Mouse (Mus musculus): Measurements from ENCODE around the gene Psmb1. TPM values are rescaled to one million over a fixed set of nuclear protein-coding genes. Genes with fewer than 3 reads are reported as not detected.
"Not testable (repeated sequence)": the region's sequence is repeated elsewhere in the genome, so short reads cannot be mapped to it uniquely, and the experiment has no call there.

Gene Psmb1
- 120 and 129 TPM in 2 replicates for polyA plus RNA-seq (2015; fragmentation: Nextera tagmentation; extraction: Ambion mirVana)

DNA sequence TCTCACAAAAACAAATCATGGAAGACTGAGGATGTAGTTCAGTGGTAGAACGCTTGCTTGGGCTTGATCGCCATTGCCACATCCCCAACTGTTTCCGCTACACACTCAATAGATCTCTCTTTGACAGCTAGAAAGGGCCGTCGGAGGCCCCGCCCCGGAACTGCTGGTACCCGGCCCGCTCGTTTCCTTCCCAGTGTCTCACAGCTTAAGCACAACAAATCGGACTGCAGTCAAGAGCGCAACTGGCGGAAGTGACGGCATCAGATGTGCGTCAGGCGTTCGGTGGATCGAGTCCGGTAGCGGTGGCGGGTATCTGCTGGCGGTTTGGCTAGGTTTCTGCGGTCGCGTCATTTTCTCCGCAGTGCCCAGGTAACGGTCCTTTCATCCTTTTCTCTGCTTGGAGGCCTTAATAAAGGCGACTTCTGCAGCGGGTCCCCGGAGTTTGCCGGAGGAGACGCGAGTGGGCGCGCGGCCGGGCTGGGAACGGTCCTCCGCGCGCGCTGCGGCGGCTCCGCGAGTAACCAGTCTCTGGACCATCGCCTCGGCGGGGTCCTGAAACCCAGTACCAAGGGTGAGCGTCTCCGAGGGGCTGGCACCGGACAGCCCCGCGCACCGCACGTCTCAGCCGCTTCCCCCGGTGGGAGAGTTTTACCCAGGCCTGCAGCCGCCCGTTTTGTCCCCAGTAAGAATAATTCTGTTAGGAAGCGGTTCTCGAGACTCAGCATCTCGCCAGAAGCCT lies at the start of gene Psmb1, which contains the start of gene Tbp:
Gene Psmb1 (minus strand): TSS at position 96 of the 739 bp plus-strand sequence.
Gene Tbp (plus strand): TSS at position 233 of the 739 bp plus-strand sequence.
- no peaks in the 10 kb centered on the region for H3K27me3 ChIP-seq
- H3K4me2 ChIP-seq = peak within 1 kb of the TSS; percentile 84
- peaks cover 32% of the 10 kb centered on the region for H3K36me3 ChIP-seq (replicated peaks)
- no peaks in the 10 kb centered on the region for H3K9me3 ChIP-seq (replicated peaks)
- WGBS (ENCODE audit: insufficient replicate concordance) = under 1% methylated on average over 63 of the region's 63 CpGs
- H3K27ac ChIP-seq (replicated peaks) = peak within 1 kb of the TSS; percentile 94
- peaks cover 45% of the 10 kb centered on the region for H3K4me1 ChIP-seq (replicated peaks)
- H3K9ac ChIP-seq = peak within 1 kb of the TSS; percentile 87
- ATAC-seq (ENCODE audit: insufficient read depth) = peak; percentile 83
- H3K4me3 ChIP-seq (replicated peaks) = peak within 1 kb of the TSS; percentile 95

DNA sequence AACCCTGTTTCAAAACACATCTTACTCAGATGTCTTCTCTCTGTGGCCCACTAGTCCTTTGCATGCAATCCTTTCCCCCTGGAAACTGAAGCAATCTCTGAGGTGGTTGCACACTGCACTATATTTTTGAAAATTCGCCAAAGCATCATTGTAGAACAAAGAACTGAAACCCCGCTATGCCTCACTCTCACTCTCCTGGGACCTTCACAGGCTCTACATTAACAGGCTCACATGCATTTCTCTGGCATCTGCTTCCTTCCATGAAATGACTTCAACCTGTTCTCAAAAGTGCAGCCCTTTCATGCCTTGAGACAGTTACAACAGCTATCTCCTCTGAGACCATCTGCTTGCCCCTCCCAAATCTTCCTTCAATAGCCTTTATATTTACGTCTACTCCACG lies 46.9 kb upstream of the Psmb1 start:
- WGBS (ENCODE audit: insufficient replicate concordance) = 51% methylated on average over 4 of the region's 4 CpGs
- Histone ChIP-seq H3K27ac (replicated peaks) (no peak overlapping the region), H3K36me3 (replicated peaks) (no peaks in the 10 kb centered on the region), H3K27me3 (no peaks in the 10 kb centered on the region), H3K9me3 (replicated peaks) (no peaks in the 10 kb centered on the region), H3K4me2 (no peak overlapping the region), H3K4me3 (replicated peaks) (no peak overlapping the region), H3K9ac (no peak overlapping the region), H3K4me1 (replicated peaks) (no peaks in the 10 kb centered on the region)
- no peak for ATAC-seq (ENCODE audit: insufficient read depth)

DNA sequence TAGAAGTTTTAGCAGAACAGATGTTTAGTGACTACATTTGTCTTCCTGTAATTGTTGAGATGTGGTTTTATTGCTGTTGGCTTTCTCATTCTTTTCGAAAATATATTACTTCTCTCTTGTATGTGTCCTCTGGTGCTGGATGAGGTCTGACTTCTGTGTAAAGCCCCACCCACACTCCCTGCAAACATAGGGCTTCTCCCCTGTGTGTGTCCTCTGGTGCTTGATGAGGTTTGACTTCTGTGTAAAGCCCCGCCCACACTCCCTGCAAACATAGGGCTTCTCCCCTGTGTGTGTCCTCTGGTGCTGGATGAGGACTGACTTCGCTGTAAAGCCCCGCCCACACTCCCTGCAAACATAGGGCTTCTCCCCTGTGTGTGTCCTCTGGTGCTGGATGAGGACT lies 44.3 kb upstream of the Psmb1 start:
- not testable (repeated sequence) for H3K27me3 ChIP-seq; ATAC-seq (ENCODE audit: insufficient read depth); H3K4me3 ChIP-seq (replicated peaks); H3K9me3 ChIP-seq (replicated peaks); H3K9ac ChIP-seq; H3K4me2 ChIP-seq; H3K36me3 ChIP-seq (replicated peaks); H3K4me1 ChIP-seq (replicated peaks); H3K27ac ChIP-seq (replicated peaks)
- WGBS (ENCODE audit: insufficient replicate concordance) = 60% methylated on average over 4 of the region's 4 CpGs

DNA sequence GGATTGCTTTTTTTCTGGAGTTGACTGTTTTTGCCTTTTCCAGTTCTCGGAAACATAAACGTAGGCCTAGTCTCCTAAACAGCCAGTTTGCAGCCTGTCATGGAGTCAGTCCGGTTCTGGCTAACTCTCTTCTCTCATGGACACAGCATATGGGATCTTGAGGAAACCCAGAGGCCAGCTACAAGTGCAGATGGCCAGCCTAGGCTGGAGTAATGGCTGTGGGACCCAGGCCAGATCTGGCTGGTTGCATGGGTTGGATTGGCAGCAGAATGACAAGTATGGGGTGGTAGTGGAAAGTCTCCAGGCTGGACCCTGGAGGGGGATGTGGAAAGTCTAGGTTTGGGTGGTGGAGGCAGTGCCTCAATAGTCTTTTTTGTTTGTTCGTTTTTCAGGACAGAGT lies 40.8 kb upstream of the Psmb1 start:
- Histone ChIP-seq H3K27me3 (peaks cover 39% of the 10 kb centered on the region), H3K9ac (no peak overlapping the region), H3K4me3 (replicated peaks) (no peak overlapping the region), H3K27ac (replicated peaks) (no peak overlapping the region), H3K9me3 (replicated peaks) (no peaks in the 10 kb centered on the region), H3K4me1 (replicated peaks) (0 out of 2 replicates have a peak, but pooled peaks cover 7% of the 10 kb centered on the region), H3K4me2 (no peak overlapping the region), H3K36me3 (replicated peaks) (no peaks in the 10 kb centered on the region)
- no peak for ATAC-seq (ENCODE audit: insufficient read depth)
- WGBS (ENCODE audit: insufficient replicate concordance) = 44% methylated on average over 4 of the region's 4 CpGs

DNA sequence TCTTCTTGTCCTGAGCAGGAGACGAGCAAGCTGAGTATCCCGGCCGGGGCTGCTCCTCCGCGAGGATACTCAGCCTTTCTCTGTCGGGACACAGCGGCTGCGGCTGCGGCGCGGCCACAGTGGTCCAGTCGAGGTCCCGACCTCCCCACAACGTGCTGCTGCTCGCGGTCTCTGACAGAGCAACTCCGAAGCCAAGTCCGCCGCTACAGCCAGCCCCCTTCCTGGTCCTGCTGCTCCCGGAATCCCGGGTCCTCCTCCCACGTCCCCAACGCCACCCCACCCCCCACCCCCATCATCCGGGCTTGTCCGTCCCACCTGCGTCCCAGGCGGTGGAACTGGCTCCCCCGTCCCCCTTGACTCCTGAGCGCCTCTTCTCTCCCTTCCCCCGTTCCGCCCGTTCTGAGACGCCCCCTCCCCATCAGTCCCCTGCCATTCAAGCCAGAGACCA lies 36.9 kb upstream of the Psmb1 start:
- Histone ChIP-seq H3K9me3 (replicated peaks) (no peaks in the 10 kb centered on the region), H3K27ac (replicated peaks) (no peak overlapping the region), H3K9ac (no peak overlapping the region), H3K27me3 (peaks cover 46% of the 10 kb centered on the region), H3K4me1 (replicated peaks) (0 out of 2 replicates have a peak, but pooled peaks cover 7% of the 10 kb centered on the region), H3K4me3 (replicated peaks) (peak overlapping the region; percentile 35), H3K36me3 (replicated peaks) (no peaks in the 10 kb centered on the region), H3K4me2 (peak overlapping the region; percentile 64)
- 2% methylated on average over 33 of the region's 33 CpGs for WGBS (ENCODE audit: insufficient replicate concordance)
- ATAC-seq (ENCODE audit: insufficient read depth) = no peak

DNA sequence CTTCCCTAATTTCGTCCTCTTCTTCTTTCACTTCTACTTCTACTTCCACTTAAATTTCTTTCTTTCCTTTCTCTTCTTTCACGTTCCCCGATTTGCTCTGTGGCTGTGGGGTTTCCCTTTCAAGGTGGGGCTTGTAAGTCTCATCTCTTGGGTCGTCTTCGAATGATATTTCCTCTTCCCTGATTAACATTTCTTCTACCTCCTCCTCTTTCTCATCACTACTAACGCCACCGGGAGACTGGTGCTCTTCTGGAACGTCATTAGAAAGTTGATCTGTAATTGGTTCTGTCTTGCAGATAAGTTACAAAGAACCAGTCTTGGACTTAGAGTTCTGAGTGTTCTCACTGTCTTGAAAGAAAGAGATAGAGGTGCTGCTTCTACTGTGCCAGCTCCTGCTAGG lies 36.4 kb upstream of the Psmb1 start:
- Histone ChIP-seq H3K36me3 (replicated peaks) (no peaks in the 10 kb centered on the region), H3K4me3 (replicated peaks) (peak overlapping the region; percentile 35), H3K9ac (no peak overlapping the region), H3K4me2 (peak overlapping the region; percentile 64), H3K27me3 (peaks cover 46% of the 10 kb centered on the region), H3K4me1 (replicated peaks) (0 out of 2 replicates have a peak, but pooled peaks cover 7% of the 10 kb centered on the region), H3K9me3 (replicated peaks) (no peaks in the 10 kb centered on the region), H3K27ac (replicated peaks) (no peak overlapping the region)
- no peak for ATAC-seq (ENCODE audit: insufficient read depth)
- 10% methylated on average over 8 of the region's 8 CpGs for WGBS (ENCODE audit: insufficient replicate concordance)

DNA sequence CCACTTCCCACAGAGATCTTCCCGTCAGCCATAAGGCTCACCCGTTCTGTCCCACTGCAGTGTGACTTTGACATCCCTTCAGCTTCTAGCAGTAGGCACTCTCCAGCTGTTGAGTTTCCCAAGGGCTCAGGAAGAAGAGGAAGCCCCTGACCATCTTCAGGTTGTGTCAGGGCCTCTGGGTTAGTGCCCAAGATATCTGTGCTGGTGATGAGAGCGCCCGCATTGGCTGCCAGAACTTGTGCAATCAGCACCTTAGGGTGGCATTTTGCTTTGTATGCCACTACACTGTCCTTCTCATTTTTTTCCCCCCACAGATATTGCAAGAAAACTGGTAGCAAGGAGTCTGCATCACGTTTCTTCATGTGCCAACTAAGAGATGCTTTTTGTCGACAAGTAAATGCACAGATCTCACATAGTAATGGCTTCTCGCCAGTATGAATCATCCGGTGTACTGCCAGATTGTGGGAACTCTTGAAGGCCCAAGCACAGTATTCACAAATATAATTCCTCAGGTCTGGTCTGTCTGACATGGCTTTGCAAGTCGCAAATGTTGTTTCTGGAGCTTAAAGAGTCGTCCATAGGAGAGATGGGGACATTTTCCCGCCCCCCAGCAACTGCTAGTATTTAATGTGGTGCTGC lies 35.7 kb upstream of the Psmb1 start:
- no peak overlapping the region for H3K9ac ChIP-seq
- no peak overlapping the region; the same call in 1 of the 2 replicates for H3K4me2 ChIP-seq
- no peak overlapping the region for H3K4me3 ChIP-seq (replicated peaks)
- WGBS (ENCODE audit: insufficient replicate concordance) = 56% methylated on average over 11 of the region's 11 CpGs
- no peaks in the 10 kb centered on the region for H3K36me3 ChIP-seq (replicated peaks)
- no peak for ATAC-seq (ENCODE audit: insufficient read depth)
- H3K4me1 ChIP-seq (replicated peaks) = 0 out of 2 replicates have a peak, but pooled peaks cover 7% of the 10 kb centered on the region
- no peaks in the 10 kb centered on the region for H3K9me3 ChIP-seq (replicated peaks)
- no peak overlapping the region for H3K27ac ChIP-seq (replicated peaks)
- peaks cover 43% of the 10 kb centered on the region for H3K27me3 ChIP-seq

DNA sequence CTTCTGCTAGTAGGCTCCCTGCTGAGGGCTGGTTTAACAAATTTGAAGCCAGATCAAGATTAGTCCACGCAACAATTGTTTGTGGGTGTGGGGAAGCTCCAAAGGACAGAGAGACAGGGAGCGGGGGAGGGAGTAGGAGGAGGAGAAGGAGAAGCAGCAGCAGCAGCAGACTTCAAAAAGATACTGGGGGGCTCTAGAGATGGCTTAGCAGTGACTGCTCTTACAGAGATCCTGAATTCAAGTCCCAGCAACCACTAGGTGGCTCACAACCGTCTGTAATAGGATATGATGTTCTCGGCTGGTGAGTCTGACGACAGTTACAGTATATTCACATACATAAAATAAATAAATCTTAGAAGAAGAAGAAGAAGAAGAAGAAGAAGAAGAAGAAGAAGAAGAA lies 30.6 kb upstream of the Psmb1 start:
- H3K27ac ChIP-seq (replicated peaks) = no peak overlapping the region
- H3K4me3 ChIP-seq (replicated peaks) = no peak overlapping the region
- peaks cover 29% of the 10 kb centered on the region for H3K4me1 ChIP-seq (replicated peaks)
- no peak for ATAC-seq (ENCODE audit: insufficient read depth)
- no peak overlapping the region for H3K4me2 ChIP-seq
- 30% methylated on average over 5 of the region's 5 CpGs for WGBS (ENCODE audit: insufficient replicate concordance)
- no peaks in the 10 kb centered on the region for H3K9me3 ChIP-seq (replicated peaks)
- peaks cover 6% of the 10 kb centered on the region for H3K27me3 ChIP-seq
- H3K9ac ChIP-seq = no peak overlapping the region
- peaks cover 4% of the 10 kb centered on the region; the same call in 1 of the 2 replicates for H3K36me3 ChIP-seq (replicated peaks)

DNA sequence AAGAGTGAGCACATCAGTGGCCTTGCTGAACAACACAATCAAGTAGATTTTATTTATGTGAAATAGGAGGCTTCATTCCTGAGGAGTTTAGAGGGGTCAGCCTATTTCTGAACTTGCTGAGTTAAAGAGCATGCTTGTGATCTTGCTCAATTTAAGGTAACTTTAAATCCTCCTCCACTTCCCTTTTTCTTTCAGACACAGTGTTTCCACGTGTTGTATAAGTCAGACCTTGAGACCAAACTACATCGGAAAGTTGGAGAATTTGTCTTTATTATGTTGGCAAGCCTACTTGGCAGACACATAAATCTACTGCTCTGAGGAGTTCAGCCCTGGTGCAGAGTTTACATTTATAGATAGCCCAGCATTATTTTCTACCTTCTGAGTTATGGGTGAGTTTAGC lies 29.3 kb upstream of the Psmb1 start:
- Histone ChIP-seq H3K4me3 (replicated peaks) (no peak overlapping the region), H3K9ac (no peak overlapping the region), H3K27me3 (no peaks in the 10 kb centered on the region; the same call in 1 of the 2 replicates), H3K4me1 (replicated peaks) (peaks cover 29% of the 10 kb centered on the region), H3K36me3 (replicated peaks) (peaks cover 16% of the 10 kb centered on the region), H3K4me2 (no peak overlapping the region), H3K27ac (replicated peaks) (no peak overlapping the region), H3K9me3 (replicated peaks) (no peaks in the 10 kb centered on the region)
- ATAC-seq (ENCODE audit: insufficient read depth) = no peak
- 40% methylated on average over 2 of the region's 2 CpGs for WGBS (ENCODE audit: insufficient replicate concordance)

DNA sequence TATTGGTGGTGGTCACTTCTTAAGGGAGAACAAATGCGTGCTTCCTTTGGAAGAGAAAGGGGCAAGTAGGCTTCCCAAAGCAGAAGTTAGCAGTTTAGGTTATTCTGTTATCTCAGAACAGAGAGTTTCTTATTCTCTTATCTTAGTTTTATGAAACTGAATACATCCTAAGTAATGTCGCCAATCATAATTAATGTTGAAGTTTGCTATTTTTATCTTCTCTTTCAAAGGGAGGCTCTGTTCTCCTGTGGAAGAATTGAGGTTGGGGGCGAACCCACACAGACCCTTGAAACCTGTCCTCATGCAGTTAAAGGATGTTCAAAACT lies 28.2 kb upstream of the Psmb1 start:
- Histone ChIP-seq H3K27me3 (no peaks in the 10 kb centered on the region), H3K4me2 (peak overlapping the region; percentile 92), H3K36me3 (replicated peaks) (peaks cover 24% of the 10 kb centered on the region), H3K27ac (replicated peaks) (peak overlapping the region; percentile 87), H3K9me3 (replicated peaks) (no peaks in the 10 kb centered on the region), H3K4me3 (replicated peaks) (peak overlapping the region; percentile 73), H3K4me1 (replicated peaks) (peaks cover 29% of the 10 kb centered on the region), H3K9ac (peak overlapping the region; percentile 83)
- no peak for ATAC-seq (ENCODE audit: insufficient read depth)
- 21% methylated on average over 3 of the region's 3 CpGs for WGBS (ENCODE audit: insufficient replicate concordance)

DNA sequence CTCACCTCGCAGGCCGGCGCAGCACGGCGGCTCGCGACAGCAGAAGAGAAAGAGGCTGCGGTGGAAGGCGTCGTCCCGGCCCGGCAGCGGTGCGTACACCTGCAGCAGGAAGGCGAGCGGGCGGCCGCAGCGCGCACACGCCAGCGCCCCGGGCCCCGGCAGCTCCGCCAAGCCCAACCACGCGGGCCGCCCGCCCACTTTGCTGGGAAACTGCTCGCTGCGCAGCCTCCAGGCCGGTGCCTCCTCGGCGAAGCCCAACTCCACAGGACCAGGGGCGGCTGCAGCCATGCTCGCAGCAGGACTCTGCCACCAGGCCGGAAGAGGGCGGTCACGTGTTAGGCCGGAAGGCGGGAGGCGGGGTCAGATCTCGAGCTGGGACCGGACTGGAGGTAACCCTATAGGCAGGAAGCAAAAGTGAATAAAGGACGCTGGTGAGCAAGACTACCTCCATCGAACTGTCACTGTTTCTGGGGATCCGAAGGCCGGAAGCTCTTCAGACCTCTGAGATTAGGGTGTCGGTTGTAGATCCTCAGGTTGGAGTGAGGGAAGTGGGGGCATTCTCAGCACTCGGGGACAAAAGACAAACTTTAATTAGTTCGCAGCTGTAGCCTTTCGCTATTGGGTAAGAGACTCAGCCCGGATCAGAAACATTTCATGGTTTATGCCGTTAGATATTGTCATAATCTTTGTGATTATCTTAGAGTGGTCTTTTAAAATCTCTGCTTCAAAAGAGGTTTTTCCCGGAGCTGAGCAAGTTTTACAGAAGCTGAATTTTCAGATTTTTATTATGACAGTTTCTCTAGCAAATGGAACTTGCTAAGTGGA lies 27.6 kb upstream of the Psmb1 start, which contains the start of gene Pdcd2:
Gene Pdcd2 (minus strand): TSS at position 316 of the 825 bp plus-strand sequence.
- Histone ChIP-seq H3K4me2 (peak within 1 kb of the TSS; percentile 92), H3K36me3 (replicated peaks) (peaks cover 30% of the 10 kb centered on the region), H3K27me3 (no peaks in the 10 kb centered on the region), H3K9me3 (replicated peaks) (no peaks in the 10 kb centered on the region), H3K27ac (replicated peaks) (peak within 1 kb of the TSS; percentile 87), H3K4me1 (replicated peaks) (peaks cover 29% of the 10 kb centered on the region), H3K4me3 (replicated peaks) (peak within 1 kb of the TSS; percentile 73), H3K9ac (peak within 1 kb of the TSS; percentile 83)
- peak; percentile 100 for ATAC-seq (ENCODE audit: insufficient read depth)
- WGBS (ENCODE audit: insufficient replicate concordance) = under 1% methylated on average over 55 of the region's 55 CpGs
